ENCODE assay signal across 21 mouse cellular contexts in the genomic region with DNA sequence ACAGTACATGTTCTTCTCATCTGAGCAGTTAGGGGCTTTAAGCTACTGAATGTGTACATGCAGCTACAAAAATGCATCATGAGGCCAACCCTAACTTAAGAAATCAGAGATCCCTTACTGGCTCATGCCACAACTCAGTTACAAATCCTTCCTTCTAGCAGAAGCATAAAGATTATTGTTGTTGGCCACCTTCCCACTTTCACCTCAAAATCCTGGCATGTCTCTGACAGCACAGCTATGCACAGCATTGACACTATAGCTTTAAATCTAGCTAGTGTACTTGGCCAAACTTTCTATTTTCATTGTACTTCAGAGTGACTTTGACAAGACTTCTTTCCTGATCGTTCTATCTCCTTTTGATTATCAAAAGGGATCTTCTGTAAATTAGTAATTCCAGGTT. TPM values are rescaled to one million over a fixed set of nuclear protein-coding genes. Genes with fewer than 3 reads are reported as not detected.
DNase-seq lines count a peak whose midpoint lies in the region; ATAC-seq and TF ChIP-seq lines count a peak whose summit lies in the region.
"Had no signal": no experiment of that assay in that cellular context is flagged by ENCODE, and none has a peak within 500 bp of the region (broad histone marks: within the 10 kb centered on the region; RNA-seq: fewer than 3 reads in every experiment).

No protein-coding gene starts in this region.

- H3K4me1 ChIP-seq in heart, embryonic 13.5 days = peaks cover 56% of the 10 kb centered on the region
- H3K4me1 ChIP-seq in liver, embryonic 13.5 days (replicated peaks) = peaks cover 68% of the 10 kb centered on the region
- H3K4me1 ChIP-seq in liver, postnatal 0 days (ENCODE audit: insufficient read depth) = peaks cover 16% of the 10 kb centered on the region
- no peaks in the 10 kb centered on the region for H3K4me1 ChIP-seq in hindbrain, embryonic 11.5 days (replicated peaks; ENCODE audit: control insufficient read depth, insufficient read depth, low read length)
- H3K4me1 ChIP-seq: neural tube, embryonic 12.5 days had no signal

- WGBS in heart, embryonic 13.5 days = 41% methylated on average over 1 of the region's 1 CpGs
- 67% methylated on average over 1 of the region's 1 CpGs for WGBS in liver, embryonic 13.5 days (ENCODE audit: insufficient replicate concordance)
- 97% methylated on average over 1 of the region's 1 CpGs for WGBS in liver, postnatal 0 days (ENCODE audit: insufficient replicate concordance)
- WGBS in hindbrain, embryonic 11.5 days = 91% methylated on average over 1 of the region's 1 CpGs

- H3K9ac ChIP-seq in heart, embryonic 13.5 days = no peak overlapping the region
- no peak overlapping the region for H3K9ac ChIP-seq in liver, embryonic 13.5 days
- no peak overlapping the region for H3K9ac ChIP-seq in liver, postnatal 0 days (replicated peaks)
- H3K9ac ChIP-seq in hindbrain, embryonic 11.5 days (ENCODE audit: low read depth, low read length) = no peak overlapping the region
- H3K9ac ChIP-seq: heart, embryonic 12.5 days; hindbrain, embryonic 12.5 days; limb, embryonic 13.5 days; neural tube, embryonic 12.5 days; stomach, embryonic 15.5 days had no signal

- no peak overlapping the region for H3K4me3 ChIP-seq in heart, embryonic 13.5 days
- no peak overlapping the region for H3K4me3 ChIP-seq in liver, embryonic 13.5 days (replicated peaks)
- H3K4me3 ChIP-seq in liver, postnatal 0 days (ENCODE audit: low read depth, low read length) = no peak overlapping the region
- H3K4me3 ChIP-seq in hindbrain, embryonic 11.5 days (ENCODE audit: low read depth, low read length) = no peak overlapping the region
- H3K4me3 ChIP-seq: heart, embryonic 12.5 days; hindbrain, embryonic 12.5 days; limb, embryonic 13.5 days; midbrain, embryonic 10.5 days; neural tube, embryonic 12.5 days; stomach, embryonic 15.5 days had no signal

- H3K27ac ChIP-seq in heart, embryonic 13.5 days (replicated peaks) = peak overlapping the region; percentile 29; the same call in 1 of the 2 replicates
- H3K27ac ChIP-seq in liver, embryonic 13.5 days = 0 out of 2 replicates have a peak overlapping the region, but pooled peaks have one; percentile 29
- H3K27ac ChIP-seq in liver, postnatal 0 days (ENCODE audit: low read depth) = no peak overlapping the region
- no peak overlapping the region for H3K27ac ChIP-seq in hindbrain, embryonic 11.5 days (ENCODE audit: low read depth, low read length)
- H3K27ac ChIP-seq: hindbrain, embryonic 12.5 days; midbrain, embryonic 10.5 days; neural tube, embryonic 12.5 days; stomach, embryonic 15.5 days had no signal

- no peaks in the 10 kb centered on the region for H3K9me3 ChIP-seq in heart, embryonic 13.5 days
- H3K9me3 ChIP-seq in liver, embryonic 13.5 days (replicated peaks) = no peaks in the 10 kb centered on the region
- no peaks in the 10 kb centered on the region for H3K9me3 ChIP-seq in liver, postnatal 0 days (ENCODE audit: low read length)
- no peaks in the 10 kb centered on the region for H3K9me3 ChIP-seq in hindbrain, embryonic 11.5 days (ENCODE audit: control insufficient read depth, low read length)
- H3K9me3 ChIP-seq: heart, embryonic 12.5 days; hindbrain, embryonic 12.5 days; limb, embryonic 13.5 days; midbrain, embryonic 10.5 days; neural tube, embryonic 12.5 days; stomach, embryonic 15.5 days had no signal

- no peak for TF ChIP-seq EP300 in liver, postnatal 0 days (IDR thresholded peaks at IDR 0.05; ENCODE audit: low read depth)

- no peak for DNase-seq in heart, postnatal 25 days (ENCODE audit: low spot score)
- no peak for DNase-seq in liver, embryonic 13.5 days
- DNase-seq in liver, postnatal 0 days = no peak
- peak; percentile 43 for DNase-seq in brain, adult 2 months (ENCODE audit: low read depth, low spot score)
- DNase-seq in hindbrain, embryonic 11.5 days (ENCODE audit: low spot score) = no peak
- DNase-seq in layer of hippocampus, adult 8-10 months (ENCODE audit: low spot score in 2 of 2) = no peak
- DNase-seq: adrenal gland, postnatal 36 days; cerebellum, postnatal 10 days; gastrocnemius, postnatal 25 days; layer of hippocampus, adult 9-11 months; lung, adult 18-20 months; lung, postnatal 4 days; spleen, adult 18-20 months had no signal

- peaks cover 14% of the 10 kb centered on the region for H3K36me3 ChIP-seq in heart, embryonic 13.5 days
- peaks cover 23% of the 10 kb centered on the region for H3K36me3 ChIP-seq in liver, embryonic 13.5 days
- peaks cover 16% of the 10 kb centered on the region for H3K36me3 ChIP-seq in liver, postnatal 0 days (replicated peaks; ENCODE audit: insufficient read depth, low read length)
- H3K36me3 ChIP-seq in hindbrain, embryonic 11.5 days (ENCODE audit: control insufficient read depth, insufficient read depth, low read length) = no peaks in the 10 kb centered on the region

- TF ChIP-seq CTCF in liver, postnatal 0 days (IDR thresholded peaks at IDR 0.05; ENCODE audit: low read depth) = no peak

- no peak overlapping the region for H3K4me2 ChIP-seq in heart, embryonic 13.5 days
- H3K4me2 ChIP-seq in liver, embryonic 13.5 days = no peak overlapping the region
- no peak overlapping the region for H3K4me2 ChIP-seq in liver, postnatal 0 days (ENCODE audit: low read depth, low read length)
- H3K4me2 ChIP-seq in hindbrain, embryonic 11.5 days (replicated peaks; ENCODE audit: low read depth, low read length) = no peak overlapping the region
- H3K4me2 ChIP-seq: heart, embryonic 12.5 days; hindbrain, embryonic 12.5 days; limb, embryonic 13.5 days; neural tube, embryonic 12.5 days; stomach, embryonic 15.5 days had no signal

- no peak for ATAC-seq in heart, embryonic 13.5 days (ENCODE audit: extremely low read depth, insufficient number of reproducible peaks, low FRiP score, low TSS enrichment)
- ATAC-seq in liver, embryonic 13.5 days (ENCODE audit: low read depth) = no peak
- ATAC-seq in liver, postnatal 0 days = no peak
- ATAC-seq in hindbrain, embryonic 11.5 days (ENCODE audit: low FRiP score) = no peak
- ATAC-seq: inflammation-experienced regulatory T-cells, adult 6 months had no signal

- intact Hi-C loops in heart, postnatal 25 days (cut with DNase I) = no loop called here

- no peaks in the 10 kb centered on the region for H3K27me3 ChIP-seq in heart, embryonic 13.5 days (replicated peaks)
- H3K27me3 ChIP-seq in liver, embryonic 13.5 days = no peaks in the 10 kb centered on the region
- no peaks in the 10 kb centered on the region for H3K27me3 ChIP-seq in liver, postnatal 0 days (ENCODE audit: insufficient read depth, low read length)
- H3K27me3 ChIP-seq in hindbrain, embryonic 11.5 days (ENCODE audit: control insufficient read depth, insufficient read depth, low read length) = no peaks in the 10 kb centered on the region
- H3K27me3 ChIP-seq: heart, embryonic 12.5 days; hindbrain, embryonic 12.5 days; limb, embryonic 13.5 days; neural tube, embryonic 12.5 days; stomach, embryonic 15.5 days had no signal

RNA-seq across cellular contexts. Expression of gene Map2k4, which starts 9.0 kb away (rescaled TPM):
- 62.3 and 63.5 TPM in 2 replicates for polyA plus RNA-seq in heart, embryonic 13.5 days (2015; fragmentation: Nextera tagmentation; extraction: Ambion mirVana)
- total RNA-seq in heart, postnatal 25 days (2021) = 10 to 100 TPM; 45.5 to 45.8 TPM
- 35.3 and 42.9 TPM in 2 replicates for polyA plus RNA-seq in liver, embryonic 13.5 days (2015; fragmentation: Nextera tagmentation; extraction: Ambion mirVana)
- 21.7 and 23.6 TPM in 2 replicates for polyA plus RNA-seq in liver, postnatal 0 days (2015; fragmentation: Nextera tagmentation; extraction: Ambion mirVana)
- polyA plus RNA-seq in hindbrain, embryonic 11.5 days (2014; fragmentation: Nextera tagmentation; extraction: Ambion mirVana) = 82.7 and 87.7 TPM in 2 replicates
- total RNA-seq in layer of hippocampus, adult 8-10 months (2022) = 100 to 1,000 TPM; 183 to 224 (median 205) TPM

RNA-seq across cellular contexts. Expression of gene Zkscan6, which starts 27.9 kb away (rescaled TPM):
- 10.4 and 11.3 TPM in 2 replicates for polyA plus RNA-seq in heart, embryonic 13.5 days (2015; fragmentation: Nextera tagmentation; extraction: Ambion mirVana)
- total RNA-seq in heart, postnatal 25 days (2021) = 1 to 10 TPM; 4.3 to 4.7 TPM
- 6.8 and 6.9 TPM in 2 replicates for polyA plus RNA-seq in liver, embryonic 13.5 days (2015; fragmentation: Nextera tagmentation; extraction: Ambion mirVana)
- 3.6 and 4.1 TPM in 2 replicates for polyA plus RNA-seq in liver, postnatal 0 days (2015; fragmentation: Nextera tagmentation; extraction: Ambion mirVana)
- 10.6 and 15.2 TPM in 2 replicates for polyA plus RNA-seq in hindbrain, embryonic 11.5 days (2014; fragmentation: Nextera tagmentation; extraction: Ambion mirVana)
- 10 to 100 TPM; 14.6 to 16.0 (median 15.5) TPM for total RNA-seq in layer of hippocampus, adult 8-10 months (2022)

Comparison
In these comparisons a context has a peak if more than half of its experiments do, and no peak if none do; other contexts are left out.
1. H3K27ac ChIP-seq: peak in heart, embryonic 13.5 days (single experiment) and liver, embryonic 13.5 days (single experiment); none in liver, postnatal 0 days (single experiment) and hindbrain, embryonic 11.5 days (single experiment).